Mouse (Mus musculus): ENCODE measurements around the gene Kifc3. TPM values are rescaled to one million over a fixed set of nuclear protein-coding genes. Genes with fewer than 3 reads are reported as not detected.

Gene Kifc3
- polyA plus RNA-seq (2015; fragmentation: Illumina TruSeq; extraction: RNeasy Lipid Tissue Mini Kit (QIAGEN cat#74804); ENCODE audit: insufficient read depth, low replicate concordance) = 1.2 TPM

DNA sequence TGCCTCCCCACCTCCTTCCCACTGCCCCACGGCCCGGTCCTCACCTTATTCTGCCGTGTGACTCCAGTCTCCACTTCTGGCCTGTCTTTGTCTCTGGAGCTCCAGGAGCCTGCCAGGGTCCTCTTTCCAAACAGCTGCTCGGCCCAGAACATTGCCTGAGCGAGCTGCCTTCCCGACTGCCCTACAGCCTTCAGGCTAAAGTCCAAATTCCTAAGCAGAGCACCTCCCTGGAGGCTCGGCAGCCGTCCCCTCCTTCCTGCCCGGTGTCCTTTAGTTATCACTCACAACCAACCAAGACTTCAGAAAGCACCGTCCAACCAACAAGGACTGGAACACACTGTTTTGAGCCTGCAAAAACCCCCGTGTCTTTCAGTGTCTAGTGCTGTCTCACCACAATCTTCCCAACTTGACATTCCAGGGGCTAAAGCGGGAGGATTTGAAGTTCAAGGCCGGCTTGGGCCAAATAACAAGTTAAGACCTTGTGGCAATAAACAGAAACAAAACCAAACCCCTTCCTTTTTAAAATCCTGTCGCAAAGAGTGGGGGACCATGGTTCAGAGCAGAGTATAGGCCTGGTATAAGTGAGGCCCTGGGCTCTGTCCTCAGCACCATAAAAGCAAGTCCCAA lies at the start of gene Kifc3:
Kifc3 (minus strand) TSS at position 164 of the 627 bp plus-strand sequence.

DNA sequence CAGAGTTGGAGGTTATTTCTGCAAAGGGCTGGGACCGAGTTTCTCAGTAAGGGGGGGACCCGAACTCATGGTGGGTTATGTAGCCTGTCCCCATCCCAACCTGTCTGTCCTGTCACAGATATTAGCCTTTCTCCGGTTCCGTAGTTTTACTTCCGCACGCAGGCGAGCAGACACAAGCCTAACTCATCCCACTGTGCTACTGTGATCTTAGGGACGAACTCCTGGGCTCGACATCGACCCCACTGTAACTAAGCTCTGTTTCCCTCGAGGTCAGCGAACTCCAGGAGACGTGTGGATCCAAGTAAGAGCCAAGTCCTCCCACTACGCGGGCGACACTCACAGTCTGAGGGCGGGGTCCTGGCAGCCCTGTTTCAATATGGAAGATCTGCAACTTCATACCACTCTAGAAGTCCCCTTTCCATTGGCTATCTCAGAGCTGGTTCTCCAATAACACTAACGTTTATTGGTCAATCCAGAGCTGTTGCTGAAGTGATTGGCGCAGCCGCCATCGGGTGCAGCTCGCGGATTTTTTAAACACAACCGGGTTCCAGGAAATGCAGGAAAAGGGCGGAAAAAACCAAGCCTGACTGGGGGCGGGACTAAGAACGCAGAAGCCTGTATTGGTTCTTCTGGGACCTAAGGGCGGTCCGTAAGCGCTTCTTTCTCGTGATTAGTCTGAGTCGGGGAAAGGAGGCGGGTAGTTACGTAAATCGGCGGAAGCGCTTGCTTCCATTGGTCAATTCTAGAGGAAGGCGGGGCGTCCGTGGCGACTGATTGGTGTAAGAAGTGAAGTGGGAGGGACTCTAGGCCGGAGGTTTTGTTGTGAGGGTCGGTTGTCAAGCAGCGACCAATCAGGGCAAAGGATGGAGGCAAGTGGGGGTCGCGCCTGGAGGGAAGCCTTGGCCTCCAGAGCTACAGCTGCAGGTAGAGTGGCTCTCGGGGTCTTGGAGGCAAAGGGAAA lies 122.0 kb downstream of the Kifc3 start, which contains the start of gene Katnb1:
Katnb1 (plus strand) TSS at position 806 of the 961 bp plus-strand sequence.

DNA sequence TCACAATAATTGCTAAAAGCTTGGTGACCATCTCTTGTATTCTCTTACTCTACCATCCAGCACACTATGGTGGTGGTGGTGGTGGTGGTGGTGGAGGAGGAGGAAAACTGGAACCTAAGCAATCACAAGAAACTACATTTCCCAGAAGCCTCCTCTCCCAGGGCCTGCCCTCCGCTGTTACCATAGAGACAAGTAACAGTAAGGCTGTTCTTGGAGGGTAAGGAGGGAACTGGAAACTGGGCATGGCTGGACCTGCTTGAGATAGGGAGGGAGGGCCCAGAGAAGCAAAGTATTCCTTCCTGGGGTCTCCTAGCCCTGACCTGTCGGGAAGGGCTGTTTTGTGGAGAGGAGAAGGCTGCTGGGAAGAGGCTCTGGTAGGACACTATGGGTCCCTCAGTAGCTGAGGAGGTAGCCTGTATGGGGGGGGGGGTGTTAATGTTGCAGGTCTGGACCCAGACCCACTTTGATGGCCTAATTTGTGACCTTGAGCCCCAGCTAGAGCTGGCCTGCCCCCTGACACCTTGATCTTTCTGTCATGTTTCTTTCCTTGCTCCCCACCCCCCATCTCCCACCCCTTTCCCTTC lies 147.6 kb downstream of the Kifc3 start, which contains the start of gene Drc7:
Drc7 (plus strand) TSS at position 177 of the 584 bp plus-strand sequence.

Other genes with a start within 250 kb of the Kifc3 start
- 9.3 TPM for gene Adgrg1, start 228.1 kb downstream of the Kifc3 start, polyA plus RNA-seq (2015; fragmentation: Illumina TruSeq; extraction: RNeasy Lipid Tissue Mini Kit (QIAGEN cat#74804); ENCODE audit: insufficient read depth, low replicate concordance)
- 1.3 TPM for gene Adgrg3, start 185.1 kb downstream of the Kifc3 start, polyA plus RNA-seq (2015; fragmentation: Illumina TruSeq; extraction: RNeasy Lipid Tissue Mini Kit (QIAGEN cat#74804); ENCODE audit: insufficient read depth, low replicate concordance)
- gene Drc7, start 147.7 kb downstream of the Kifc3 start, polyA plus RNA-seq (2015; fragmentation: Illumina TruSeq; extraction: RNeasy Lipid Tissue Mini Kit (QIAGEN cat#74804); ENCODE audit: insufficient read depth, low replicate concordance) = not detected
- 2.6 TPM for gene Katnb1, start 121.6 kb downstream of the Kifc3 start, polyA plus RNA-seq (2015; fragmentation: Illumina TruSeq; extraction: RNeasy Lipid Tissue Mini Kit (QIAGEN cat#74804); ENCODE audit: insufficient read depth, low replicate concordance)
- gene Cngb1, start 103.8 kb upstream of the Kifc3 start, polyA plus RNA-seq (2015; fragmentation: Illumina TruSeq; extraction: RNeasy Lipid Tissue Mini Kit (QIAGEN cat#74804); ENCODE audit: insufficient read depth, low replicate concordance) = 0.28 TPM
- gene Tepp, start 107.8 kb upstream of the Kifc3 start, polyA plus RNA-seq (2015; fragmentation: Illumina TruSeq; extraction: RNeasy Lipid Tissue Mini Kit (QIAGEN cat#74804); ENCODE audit: insufficient read depth, low replicate concordance) = 1.2 TPM
- 6.6 TPM for gene Zfp319, start 129.1 kb upstream of the Kifc3 start, polyA plus RNA-seq (2015; fragmentation: Illumina TruSeq; extraction: RNeasy Lipid Tissue Mini Kit (QIAGEN cat#74804); ENCODE audit: insufficient read depth, low replicate concordance)
- 24.3 TPM for gene Usb1, start 129.5 kb upstream of the Kifc3 start, polyA plus RNA-seq (2015; fragmentation: Illumina TruSeq; extraction: RNeasy Lipid Tissue Mini Kit (QIAGEN cat#74804); ENCODE audit: insufficient read depth, low replicate concordance)
- 1.1 TPM for gene Mmp15, start 149.5 kb upstream of the Kifc3 start, polyA plus RNA-seq (2015; fragmentation: Illumina TruSeq; extraction: RNeasy Lipid Tissue Mini Kit (QIAGEN cat#74804); ENCODE audit: insufficient read depth, low replicate concordance)
- gene Cfap20, start 232.1 kb upstream of the Kifc3 start, polyA plus RNA-seq (2015; fragmentation: Illumina TruSeq; extraction: RNeasy Lipid Tissue Mini Kit (QIAGEN cat#74804); ENCODE audit: insufficient read depth, low replicate concordance) = 46.9 TPM

Measured in spleen, adult 10 weeks (tissue).